In genomic region chr10:109920607-109921187, GRCm38 (mm10) we compare ENCODE assay signal across 8 mouse cellular contexts.
DNase-seq lines count a peak whose midpoint lies in the region; ATAC-seq and TF ChIP-seq lines count a peak whose summit lies in the region.

No protein-coding gene starts in this region.

- no peaks in the 10 kb centered on the region for H3K4me1 ChIP-seq in MEL (ENCODE audit: control insufficient read depth in 1 of 2, insufficient read depth in 2 of 2, low read length in 2 of 2)
- peaks cover 8% of the 10 kb centered on the region; the same call in 1 of the 2 replicates for H3K4me1 ChIP-seq in forebrain, embryonic 13.5 days
- H3K4me1 ChIP-seq in liver, postnatal 0 days (ENCODE audit: insufficient read depth), result no peaks in the 10 kb centered on the region

- WGBS in forebrain, embryonic 13.5 days, result 14% methylated on average over 6 of the region's 6 CpGs
- 16% methylated on average over 6 of the region's 6 CpGs for WGBS in liver, postnatal 0 days (ENCODE audit: insufficient replicate concordance)

- no peak for TF ChIP-seq EP300 in MEL (IDR thresholded peaks at IDR 0.05; ENCODE audit: low read depth in 1 of 2, low read length in 2 of 2)
- TF ChIP-seq EP300 in liver, postnatal 0 days (IDR thresholded peaks at IDR 0.05; ENCODE audit: low read depth), result no peak

- peak; percentile 89 for ATAC-seq in cerebellum, adult (ENCODE audit: insufficient number of reproducible peaks, low FRiP score, low TSS enrichment)
- peak; percentile 92 for ATAC-seq in forebrain, embryonic 13.5 days
- peak; percentile 63 for ATAC-seq in liver, postnatal 0 days

- H3K27me3 ChIP-seq in MEL (ENCODE audit: control insufficient read depth in 1 of 2, insufficient read depth in 2 of 2, low read length in 2 of 2), result no peaks in the 10 kb centered on the region
- no peaks in the 10 kb centered on the region for H3K27me3 ChIP-seq in forebrain, embryonic 13.5 days
- H3K27me3 ChIP-seq in liver, postnatal 0 days (ENCODE audit: insufficient read depth, low read length), result no peaks in the 10 kb centered on the region

- no peaks in the 10 kb centered on the region for H3K79me2 ChIP-seq in MEL (ENCODE audit: control insufficient read depth, insufficient read depth, low read length, poor library complexity)

- TF ChIP-seq CTCF in MEL (IDR thresholded peaks at IDR 0.05 in 2 of 3, conservative IDR thresholded peaks at IDR 0.05 in 1 of 3; ENCODE audit: control insufficient read depth in 1 of 3, insufficient read depth in 1 of 3, low read depth in 2 of 3, low read length in 3 of 3, poor library complexity in 1 of 3, severe bottlenecking in 1 of 3), result peak; percentile 65 to 78 (median 71)
- TF ChIP-seq CTCF in liver, postnatal 0 days (IDR thresholded peaks at IDR 0.05; ENCODE audit: low read depth), result peak; percentile 89

- H3K9ac ChIP-seq in MEL (ENCODE audit: control insufficient read depth, low read depth, low read length, poor library complexity, severe bottlenecking), result no peak overlapping the region
- H3K9ac ChIP-seq in forebrain, embryonic 13.5 days, result no peak overlapping the region
- H3K9ac ChIP-seq in liver, postnatal 0 days (replicated peaks), result no peak overlapping the region

- no peak overlapping the region for H3K4me3 ChIP-seq in MEL (ENCODE audit: control insufficient read depth in 1 of 2, insufficient read depth in 1 of 2, low read depth in 2 of 2, low read length in 2 of 2)
- no peak overlapping the region for H3K4me3 ChIP-seq in forebrain, embryonic 13.5 days
- no peak overlapping the region for H3K4me3 ChIP-seq in liver, postnatal 0 days (ENCODE audit: low read depth, low read length)

- TF ChIP-seq POLR2A in MEL (IDR thresholded peaks at IDR 0.05; ENCODE audit: control insufficient read depth in 1 of 2, insufficient read depth in 1 of 2, low read depth in 1 of 2, low read length in 2 of 2, poor library complexity in 1 of 2), result no peak

- H3K4me2 ChIP-seq in forebrain, embryonic 13.5 days, result no peak overlapping the region
- no peak overlapping the region for H3K4me2 ChIP-seq in liver, postnatal 0 days (ENCODE audit: low read depth, low read length)

- intact Hi-C loops in heart, postnatal 14 days (cut with DNase I), result loop anchor here (1.0 to 10.0 kb wide), 3 partner anchors 80 to 674 kb away; no protein-coding TSS in a partner anchor

- H3K27ac ChIP-seq in MEL (ENCODE audit: control insufficient read depth, low read depth, low read length), result no peak overlapping the region
- H3K27ac ChIP-seq in forebrain, embryonic 13.5 days, result no peak overlapping the region
- H3K27ac ChIP-seq in liver, postnatal 0 days (ENCODE audit: low read depth), result no peak overlapping the region

- no peaks in the 10 kb centered on the region for H3K9me3 ChIP-seq in MEL (replicated peaks; ENCODE audit: insufficient read depth, low read length)
- no peaks in the 10 kb centered on the region for H3K9me3 ChIP-seq in forebrain, embryonic 13.5 days (replicated peaks)
- no peaks in the 10 kb centered on the region for H3K9me3 ChIP-seq in liver, postnatal 0 days (ENCODE audit: low read length)

- H3K36me3 ChIP-seq in MEL (ENCODE audit: control insufficient read depth in 1 of 2, insufficient read depth in 2 of 2, low read length in 2 of 2), result no peaks in the 10 kb centered on the region
- H3K36me3 ChIP-seq in forebrain, embryonic 13.5 days (ENCODE audit: poor library complexity, severe bottlenecking), result no peaks in the 10 kb centered on the region
- no peaks in the 10 kb centered on the region for H3K36me3 ChIP-seq in liver, postnatal 0 days (replicated peaks; ENCODE audit: insufficient read depth, low read length)

- peak; percentile 64 for DNase-seq in MEL (ENCODE audit: low read depth, low spot score)
- peak; percentile 72 to 81 for DNase-seq in heart, postnatal 14 days
- DNase-seq in kidney, postnatal 25 days, result peak; percentile 66 to 70
- peak; percentile 42 for DNase-seq in liver, postnatal 0 days
- DNase-seq in ovary, adult 18-20 months (ENCODE audit: low spot score), result peak; percentile 30
- DNase-seq in spleen, postnatal 14 days (ENCODE audit: low spot score in 2 of 2), result no peak

- peak; percentile 77 for TF ChIP-seq RAD21 in MEL (IDR thresholded peaks at IDR 0.05; ENCODE audit: low read depth, low read length)

TF ChIP-seq in MEL, 35 proteins besides CTCF, POLR2A, EP300 and RAD21:
- no peak for TF ChIP-seq MAX (IDR thresholded peaks at IDR 0.05; ENCODE audit: low read length)
- TF ChIP-seq SMC3 (IDR thresholded peaks at IDR 0.05; ENCODE audit: low read depth, low read length), result peak; percentile 56
TF ChIP-seq in MEL: peak in this region for 1.

Comparison
In these comparisons a context has a peak if more than half of its experiments do, and no peak if none do; other contexts are left out.
1. DNase-seq: peak in MEL (single experiment), heart, postnatal 14 days (2 of 2), kidney, postnatal 25 days (2 of 2), liver, postnatal 0 days (single experiment) and ovary, adult 18-20 months (single experiment); none in spleen, postnatal 14 days (0 of 2).
2. Peak in every context shown above with its lines, with median percentiles within 50 percentile points of each other: ATAC-seq.